Mouse (Mus musculus): ENCODE measurements at regions not wholly inside any gene's neighbourhood (a gene's known extent, or its start where the extent isn't known, plus 50 kb on each side); places are given as distances from the start of the nearest gene placed in this dataset.
"Not testable (repeated sequence)": the region's sequence is repeated elsewhere in the genome, so short reads cannot be mapped to it uniquely, and the experiment has no call there.

- H3K79me2 ChIP-seq (replicated peaks; ENCODE audit: control insufficient read depth, extremely low read depth, insufficient read depth, poor library complexity, severe bottlenecking); dilution Hi-C loops (cut with MboI; ENCODE audit: extremely low pct_ligation_motif_present, extremely low pct_unique_long_range_greater_than_20kb, low sequenced_read_pairs); H3K4me1 ChIP-seq (ENCODE audit: control insufficient read depth in 1 of 2, insufficient read depth in 2 of 2); H3K36me3 ChIP-seq (replicated peaks in 1 of 2; ENCODE audit: control insufficient read depth in 1 of 2, insufficient read depth in 1 of 2, low read length in 1 of 2); H3K27ac ChIP-seq (ENCODE audit: insufficient read depth, low read depth); H3K9me3 ChIP-seq (replicated peaks; ENCODE audit: low read length); H3K27me3 ChIP-seq (replicated peaks); H3K4me3 ChIP-seq (replicated peaks in 1 of 3; ENCODE audit: low read depth in 2 of 3, low read length in 2 of 3, poor library complexity in 1 of 3); in situ Hi-C loops (cut with MboI; ENCODE audit: low pct_ligation_motif_present, low pct_unique_long_range_greater_than_20kb, low sequenced_read_pairs): not testable (repeated sequence)
- peak overlapping the region; percentile 50 for H3K4me2 ChIP-seq (ENCODE audit: insufficient read depth, low read depth, poor library complexity, severe bottlenecking)
- TF ChIP-seq JUND (conservative IDR thresholded peaks at IDR 0.05; ENCODE audit: low read depth, low read length), result peak; percentile 82
- peak; percentile 43; the same call in 1 of the 2 replicates for TF ChIP-seq TCF12 (IDR thresholded peaks at IDR 0.05; ENCODE audit: low read depth, low read length)
- peak; percentile 88; the same call in 1 of the 2 replicates for TF ChIP-seq MEF2A (IDR thresholded peaks at IDR 0.05; ENCODE audit: borderline replicate concordance, low read depth, low read length)
- peak; percentile 90 for TF ChIP-seq JUN (IDR thresholded peaks at IDR 0.05; ENCODE audit: insufficient read depth, low read depth, low read length)
- TF ChIP-seq ETS1 (conservative IDR thresholded peaks at IDR 0.05; ENCODE audit: low read depth, low read length), result peak; percentile 40; the same call in 1 of the 2 replicates
- TF ChIP-seq EP300 (IDR thresholded peaks at IDR 0.05; ENCODE audit: low read length), result peak; percentile 91
- peak; percentile 89 for TF ChIP-seq IRF4 (IDR thresholded peaks at IDR 0.05; ENCODE audit: low read depth, low read length)
- H3K9ac ChIP-seq (ENCODE audit: insufficient read depth, low read depth), result peak overlapping the region; percentile 56; the same call in 1 of the 2 replicates
- DNase-seq (ENCODE audit: extremely low read depth), result peak; percentile 42
These were observed 262.4 kb downstream of the Jrkl start for GRCm38 (mm10) chr9:12983209-12983608.

GRCm38 (mm10) chr9:12973022-12973421 lies 272.6 kb downstream of the Jrkl start:
- Histone ChIP-seq H3K4me1 (ENCODE audit: control insufficient read depth in 1 of 2, insufficient read depth in 2 of 2) (no peaks in the 10 kb centered on the region), H3K27ac (ENCODE audit: insufficient read depth, low read depth) (no peak overlapping the region), H3K9ac (ENCODE audit: insufficient read depth, low read depth) (no peak overlapping the region), H3K4me2 (ENCODE audit: insufficient read depth, low read depth, poor library complexity, severe bottlenecking) (no peak overlapping the region), H3K9me3 (replicated peaks; ENCODE audit: low read length) (no peaks in the 10 kb centered on the region), H3K36me3 (replicated peaks in 1 of 2; ENCODE audit: control insufficient read depth in 1 of 2, insufficient read depth in 1 of 2, low read length in 1 of 2) (no peaks in the 10 kb centered on the region), H3K79me2 (replicated peaks; ENCODE audit: control insufficient read depth, extremely low read depth, insufficient read depth, poor library complexity, severe bottlenecking) (no peaks in the 10 kb centered on the region), H3K27me3 (replicated peaks) (no peaks in the 10 kb centered on the region), H3K4me3 (replicated peaks in 1 of 3; ENCODE audit: low read depth in 2 of 3, low read length in 2 of 3, poor library complexity in 1 of 3) (no peak overlapping the region)
- TF ChIP-seq ZMIZ1 (IDR thresholded peaks at IDR 0.05; ENCODE audit: low read depth, low read length) (no peak), BHLHE40 (IDR thresholded peaks at IDR 0.05; ENCODE audit: low read depth, low read length) (no peak), E2F4 (IDR thresholded peaks at IDR 0.05; ENCODE audit: insufficient replicate concordance, low read depth, low read length) (no peak), SIN3A (IDR thresholded peaks at IDR 0.05; ENCODE audit: low read length) (no peak), ZC3H11A (IDR thresholded peaks at IDR 0.05; ENCODE audit: low read depth, low read length) (no peak), JUND (conservative IDR thresholded peaks at IDR 0.05; ENCODE audit: low read depth, low read length) (no peak), ETS1 (conservative IDR thresholded peaks at IDR 0.05; ENCODE audit: low read depth, low read length) (no peak), ELF1 (IDR thresholded peaks at IDR 0.05; ENCODE audit: low read depth, low read length) (no peak), IRF4 (IDR thresholded peaks at IDR 0.05; ENCODE audit: low read depth, low read length) (no peak), MAX (IDR thresholded peaks at IDR 0.05; ENCODE audit: low read length) (no peak)
- DNase-seq (ENCODE audit: extremely low read depth), result no peak
- in situ Hi-C loops (cut with MboI; ENCODE audit: low pct_ligation_motif_present, low pct_unique_long_range_greater_than_20kb, low sequenced_read_pairs), result no loop called here
- dilution Hi-C loops (cut with MboI; ENCODE audit: extremely low pct_ligation_motif_present, extremely low pct_unique_long_range_greater_than_20kb, low sequenced_read_pairs), result no loop called here
